Mouse (Mus musculus): ENCODE data around the gene Tmod4. TPM values are rescaled to one million over a fixed set of nuclear protein-coding genes. Genes with fewer than 3 reads are reported as not detected.
"Not testable (repeated sequence)": the region's sequence is repeated elsewhere in the genome, so short reads cannot be mapped to it uniquely, and the experiment has no call there.

The Tmod4 gene
- polyA plus RNA-seq (2015; fragmentation: Nextera tagmentation; extraction: Ambion mirVana), result 0.65 and 0.69 TPM in 2 replicates

DNA sequence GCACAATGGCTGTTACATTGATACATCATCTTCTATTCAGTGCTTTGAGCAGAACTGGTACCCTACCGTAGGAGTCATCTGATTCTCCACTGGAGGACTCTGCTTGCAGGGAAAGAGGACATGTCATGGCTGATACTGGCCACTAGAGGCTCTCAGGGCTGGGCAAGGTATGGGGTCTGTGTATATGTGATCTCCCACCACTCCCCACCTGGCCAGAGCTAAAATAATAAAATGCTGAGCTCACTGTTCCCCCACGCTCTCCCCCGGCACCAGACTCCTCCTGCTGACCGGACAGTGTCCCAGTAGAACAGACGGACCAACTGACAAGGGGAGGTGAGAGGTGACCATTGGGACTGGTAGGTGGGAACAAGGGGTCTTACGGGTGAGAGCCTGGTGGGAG lies at the start of gene Tmod4:
TSS of gene Tmod4 (plus strand) at position 231 of the 400 bp plus-strand sequence.
- no peaks in the 10 kb centered on the region for H3K9me3 ChIP-seq
- H3K36me3 ChIP-seq, result peaks cover 50% of the 10 kb centered on the region
- WGBS, result 59% methylated on average over 6 of the region's 6 CpGs
- no peak within 1 kb of the TSS for H3K4me2 ChIP-seq
- no peak within 1 kb of the TSS for H3K4me3 ChIP-seq
- H3K9ac ChIP-seq, result no peak within 1 kb of the TSS
- H3K27me3 ChIP-seq, result no peaks in the 10 kb centered on the region
- peak within 1 kb of the TSS; percentile 63 for H3K27ac ChIP-seq
- ATAC-seq (ENCODE audit: insufficient number of reproducible peaks, insufficient read depth, low FRiP score, low TSS enrichment, low read depth), result no peak
- H3K4me1 ChIP-seq, result peaks cover 20% of the 10 kb centered on the region

DNA sequence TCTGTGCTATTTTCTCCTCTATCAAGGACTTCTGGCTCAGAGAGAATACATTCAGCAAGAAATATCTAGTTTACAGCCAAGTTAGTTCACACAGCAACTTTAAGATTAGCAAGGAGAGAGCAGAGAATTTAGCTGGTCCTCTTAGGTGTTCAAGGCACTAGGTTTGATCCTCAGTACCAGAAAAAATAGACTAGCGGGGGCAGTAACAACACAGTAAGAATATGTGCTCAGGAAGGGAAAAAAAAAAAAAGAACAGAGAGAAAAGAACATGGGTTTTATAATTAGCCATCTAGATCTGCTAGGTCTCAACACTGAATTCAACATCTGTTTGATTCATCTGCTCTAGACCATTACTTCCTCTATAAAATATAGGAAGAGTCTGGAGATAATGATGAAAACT lies 36.2 kb upstream of the Tmod4 start:
- peaks cover 9% of the 10 kb centered on the region; the same call in 1 of the 2 replicates for H3K36me3 ChIP-seq
- WGBS, result 94% methylated on average over 1 of the region's 1 CpGs
- no peak for ATAC-seq (ENCODE audit: insufficient number of reproducible peaks, insufficient read depth, low FRiP score, low TSS enrichment, low read depth)

DNA sequence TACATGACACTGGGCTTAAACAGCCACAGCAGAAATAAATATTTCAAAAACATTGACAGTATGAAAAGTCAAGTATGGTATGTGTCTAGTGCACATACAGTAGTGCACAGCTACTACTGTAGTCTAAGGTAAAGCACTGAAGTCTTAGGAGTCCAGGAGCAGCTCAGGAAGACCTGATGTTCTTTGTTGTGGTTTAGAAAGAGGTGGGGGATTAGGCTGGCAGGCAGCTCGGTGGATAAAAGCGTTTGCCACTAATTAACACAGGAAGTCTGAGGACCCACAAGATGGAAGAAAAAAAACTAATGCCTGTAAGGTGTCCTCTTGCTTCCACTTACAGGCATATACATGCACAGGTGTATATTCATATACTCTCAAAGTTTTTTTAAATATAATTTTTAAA lies 23.4 kb upstream of the Tmod4 start:
- Histone ChIP-seq H3K4me3 (no peak overlapping the region), H3K9me3 (no peaks in the 10 kb centered on the region), H3K4me2 (no peak overlapping the region), H3K27me3 (no peaks in the 10 kb centered on the region), H3K27ac (no peak overlapping the region), H3K4me1 (peaks cover 15% of the 10 kb centered on the region), H3K36me3 (peaks cover 16% of the 10 kb centered on the region), H3K9ac (no peak overlapping the region)
- WGBS, result 35% methylated on average over 2 of the region's 2 CpGs
- ATAC-seq (ENCODE audit: insufficient number of reproducible peaks, insufficient read depth, low FRiP score, low TSS enrichment, low read depth), result no peak

More for the DNA sequence above, 36.2 kb upstream of the Tmod4 start:
- H3K9me3 ChIP-seq, result no peaks in the 10 kb centered on the region
- no peak overlapping the region for H3K9ac ChIP-seq
- no peak overlapping the region for H3K4me2 ChIP-seq
- no peaks in the 10 kb centered on the region for H3K27me3 ChIP-seq
- H3K4me1 ChIP-seq, result no peaks in the 10 kb centered on the region
- no peak overlapping the region for H3K27ac ChIP-seq
- no peak overlapping the region for H3K4me3 ChIP-seq

DNA sequence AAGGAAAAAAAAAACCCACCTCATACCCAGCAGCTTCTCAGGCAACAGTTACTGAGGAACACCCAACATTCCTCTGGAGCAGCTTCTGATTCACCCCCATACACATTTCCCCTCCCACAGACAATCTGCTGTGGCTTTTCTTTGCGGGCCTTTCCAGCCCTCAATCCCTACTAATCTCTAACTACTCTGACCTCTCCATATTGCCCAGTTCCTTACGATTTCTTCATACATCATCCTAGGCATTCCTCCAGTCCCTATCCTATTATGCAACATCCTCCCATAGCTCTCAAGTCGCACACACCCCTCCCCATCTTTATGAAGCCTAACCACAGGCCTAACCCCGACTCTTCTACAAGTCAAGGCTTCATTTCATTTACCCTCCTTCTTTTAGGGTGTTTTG lies 19.2 kb upstream of the Tmod4 start:
- Histone ChIP-seq H3K4me2 (peak overlapping the region; percentile 77), H3K9me3 (no peaks in the 10 kb centered on the region), H3K27me3 (no peaks in the 10 kb centered on the region), H3K36me3 (peaks cover 8% of the 10 kb centered on the region), H3K9ac (peak overlapping the region; percentile 96), H3K4me1 (peaks cover 15% of the 10 kb centered on the region), H3K4me3 (peak overlapping the region; percentile 97), H3K27ac (no peak overlapping the region)
- ATAC-seq (ENCODE audit: insufficient number of reproducible peaks, insufficient read depth, low FRiP score, low TSS enrichment, low read depth), result no peak
- WGBS, result 59% methylated on average over 4 of the region's 4 CpGs

DNA sequence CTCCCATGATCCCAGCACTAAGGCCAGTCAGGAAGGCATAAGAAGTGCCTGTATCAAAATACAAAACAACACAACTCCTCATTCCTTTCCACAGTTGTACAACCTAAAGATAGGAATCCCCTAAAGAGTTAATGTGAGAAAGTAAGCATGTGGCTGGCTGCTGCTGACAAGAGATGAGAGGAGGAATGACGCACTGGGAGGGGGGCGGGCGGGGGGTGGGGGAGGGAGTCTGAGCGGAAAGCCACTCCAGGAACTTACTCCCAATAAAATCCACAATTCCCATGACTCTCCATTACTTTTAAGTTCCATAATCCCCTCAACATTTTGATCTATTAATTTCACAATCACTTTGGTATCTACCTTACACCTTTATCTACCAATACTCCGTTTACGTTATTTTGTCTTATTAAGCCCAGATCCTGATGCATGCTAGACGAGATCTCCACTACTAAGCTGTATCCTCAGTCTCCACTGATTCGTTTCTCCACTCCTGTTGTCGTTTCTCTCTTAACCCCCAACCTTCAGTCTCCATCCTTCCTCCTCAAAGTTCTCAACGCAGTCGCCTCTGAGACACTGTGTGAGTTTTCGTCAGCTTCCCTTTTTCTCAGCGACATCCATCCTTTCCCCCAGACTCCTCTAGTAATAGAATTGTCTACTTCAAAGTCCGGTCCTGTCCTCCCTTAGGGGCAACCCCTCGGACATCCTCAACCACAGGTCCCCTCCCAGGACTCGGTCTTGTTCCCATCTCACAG lies 18.5 kb upstream of the Tmod4 start:
- Histone ChIP-seq H3K4me2 (peak overlapping the region; percentile 77), H3K4me3 (peak overlapping the region; percentile 97), H3K4me1 (peaks cover 15% of the 10 kb centered on the region), H3K27ac (peak overlapping the region; percentile 89), H3K9me3 (no peaks in the 10 kb centered on the region), H3K27me3 (no peaks in the 10 kb centered on the region), H3K9ac (peak overlapping the region; percentile 96), H3K36me3 (peaks cover 7% of the 10 kb centered on the region)
- no peak for ATAC-seq (ENCODE audit: insufficient number of reproducible peaks, insufficient read depth, low FRiP score, low TSS enrichment, low read depth)
- WGBS, result under 1% methylated on average over 16 of the region's 16 CpGs

DNA sequence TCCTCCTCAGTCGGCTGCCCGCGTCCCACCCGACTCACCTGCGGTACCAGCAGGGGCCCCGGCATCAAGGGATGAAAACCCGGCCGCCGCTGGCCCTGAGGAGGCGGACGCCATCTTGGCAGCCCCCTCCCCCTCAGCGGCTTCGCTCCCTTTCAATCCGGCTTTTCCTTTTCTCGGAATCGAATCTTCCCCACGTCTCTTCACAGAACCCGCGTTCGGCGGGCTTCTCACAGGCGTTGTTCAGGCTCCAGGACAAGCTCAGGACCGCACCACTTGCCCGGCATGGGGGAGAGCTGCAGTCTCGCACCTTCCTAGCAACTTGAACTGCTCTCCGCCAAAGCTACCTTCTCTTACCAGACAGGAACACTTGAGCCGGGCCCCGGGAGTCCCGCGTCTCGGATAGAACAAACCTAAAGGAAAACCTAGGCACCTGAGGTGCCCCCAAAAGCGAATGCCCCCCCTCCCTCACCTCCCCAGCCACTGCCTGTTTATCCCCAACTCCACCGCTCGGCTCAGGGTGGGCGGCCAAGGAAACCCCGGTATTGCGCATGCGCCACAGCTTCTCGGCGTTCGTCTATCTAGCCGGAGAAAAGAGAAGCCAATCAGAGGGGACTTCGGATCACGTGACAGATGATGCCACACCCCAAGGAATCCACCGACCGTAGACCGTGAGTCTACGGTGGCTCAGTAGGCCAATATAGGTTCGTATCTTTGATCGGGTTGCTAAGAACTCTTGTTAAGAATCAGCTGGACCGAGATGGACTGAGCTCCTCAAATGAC lies 17.7 kb upstream of the Tmod4 start, which contains the start of gene Pip5k1a:
TSS of gene Pip5k1a (minus strand) at position 593 of the 780 bp plus-strand sequence.
- peak within 1 kb of the TSS; percentile 97 for H3K4me3 ChIP-seq
- under 1% methylated on average over 51 of the region's 51 CpGs for WGBS
- H3K27me3 ChIP-seq, result no peaks in the 10 kb centered on the region
- H3K9ac ChIP-seq, result peak within 1 kb of the TSS; percentile 96
- peak within 1 kb of the TSS; percentile 77 for H3K4me2 ChIP-seq
- H3K9me3 ChIP-seq, result no peaks in the 10 kb centered on the region
- H3K36me3 ChIP-seq, result peaks cover 6% of the 10 kb centered on the region; the same call in 1 of the 2 replicates
- H3K27ac ChIP-seq, result peak within 1 kb of the TSS; percentile 89
- H3K4me1 ChIP-seq, result peaks cover 11% of the 10 kb centered on the region
- ATAC-seq (ENCODE audit: insufficient number of reproducible peaks, insufficient read depth, low FRiP score, low TSS enrichment, low read depth), result peak; percentile 88

DNA sequence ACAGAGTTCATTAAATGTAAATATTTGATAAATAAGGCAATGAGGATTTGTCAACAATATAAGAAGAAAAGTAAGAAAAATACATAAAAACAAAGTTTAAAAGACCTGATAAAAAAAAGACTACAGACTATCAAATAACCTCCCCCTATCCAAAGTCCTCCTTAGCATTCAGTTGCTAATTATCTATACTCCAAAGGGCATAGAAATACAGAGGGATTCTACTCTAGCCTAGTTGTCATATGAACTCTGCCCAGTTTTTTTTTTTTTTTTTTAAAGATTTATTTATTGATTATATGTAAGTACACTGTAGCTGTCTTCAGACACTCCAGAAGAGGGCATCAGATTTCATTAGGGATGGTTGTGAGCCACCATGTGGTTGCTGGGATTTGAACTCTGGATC lies 17.0 kb upstream of the Tmod4 start:
- not testable (repeated sequence) for H3K36me3 ChIP-seq; H3K27me3 ChIP-seq; H3K9me3 ChIP-seq; ATAC-seq (ENCODE audit: insufficient number of reproducible peaks, insufficient read depth, low FRiP score, low TSS enrichment, low read depth); H3K27ac ChIP-seq; H3K9ac ChIP-seq
- Histone ChIP-seq H3K4me2 (peak overlapping the region; percentile 69), H3K4me1 (peaks cover 13% of the 10 kb centered on the region), H3K4me3 (peak overlapping the region; percentile 97)

DNA sequence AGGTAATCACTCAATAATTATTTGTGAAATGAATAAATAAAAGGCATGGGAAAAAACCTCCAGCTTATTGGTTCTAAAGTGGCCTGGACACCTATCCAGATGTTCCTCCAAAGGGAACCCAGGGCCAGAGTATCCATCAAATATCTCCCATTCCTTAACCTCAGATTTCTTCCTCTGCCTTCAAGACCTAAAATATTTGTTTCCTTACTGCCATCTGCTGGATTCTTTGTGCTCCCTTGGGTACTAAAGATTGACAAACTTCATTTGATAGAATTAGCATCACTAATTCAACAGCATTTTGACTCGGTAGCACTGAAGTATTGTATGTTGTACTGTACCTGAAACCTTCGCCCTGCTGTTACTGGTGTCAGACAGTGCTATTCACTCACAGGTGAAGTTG lies 16.4 kb upstream of the Tmod4 start:
- Histone ChIP-seq H3K9me3 (no peaks in the 10 kb centered on the region), H3K4me2 (no peak overlapping the region), H3K36me3 (no peaks in the 10 kb centered on the region), H3K27me3 (no peaks in the 10 kb centered on the region), H3K27ac (no peak overlapping the region), H3K4me3 (no peak overlapping the region), H3K4me1 (peaks cover 19% of the 10 kb centered on the region), H3K9ac (no peak overlapping the region)
- no peak for ATAC-seq (ENCODE audit: insufficient number of reproducible peaks, insufficient read depth, low FRiP score, low TSS enrichment, low read depth)
- WGBS, result 60% methylated on average over 2 of the region's 2 CpGs

DNA sequence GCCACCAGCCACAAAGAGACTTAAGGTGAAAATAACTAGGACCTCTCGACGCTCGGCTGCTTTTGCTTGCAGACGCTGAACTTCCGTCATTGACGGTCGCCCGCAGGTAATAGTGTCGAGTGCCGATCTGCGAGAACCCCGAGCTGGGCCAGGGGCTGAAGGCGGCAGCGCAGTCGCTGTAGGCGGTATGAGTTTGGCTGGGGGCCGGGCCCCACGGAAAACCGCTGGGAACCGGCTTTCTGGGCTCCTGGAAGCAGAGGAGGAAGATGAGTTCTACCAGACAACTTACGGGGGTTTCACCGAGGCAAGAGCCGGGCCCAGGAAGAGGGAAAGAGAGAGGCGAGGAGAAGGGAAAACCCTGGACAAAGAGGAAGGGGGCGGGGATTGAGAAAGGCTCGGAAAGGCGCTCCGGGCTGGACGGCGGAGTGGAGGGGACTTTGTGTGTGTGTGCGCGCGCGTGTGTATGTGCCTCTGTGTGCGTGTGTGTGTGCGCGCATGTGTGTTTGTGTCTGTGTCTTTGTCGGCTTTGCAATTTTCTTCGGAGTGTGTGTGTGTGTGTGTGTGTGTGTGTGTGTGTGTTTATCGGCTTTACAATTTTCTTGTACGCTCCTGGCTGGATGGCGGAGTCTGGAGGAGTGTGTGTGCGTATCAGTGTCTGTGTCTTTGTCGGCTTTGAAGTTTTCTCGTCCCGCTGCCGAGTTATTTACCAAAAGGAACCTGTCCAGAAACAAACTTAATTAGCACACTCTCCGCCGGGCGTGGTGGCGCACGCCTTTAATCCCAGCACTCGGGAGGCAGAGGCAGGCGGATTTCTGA lies 13.2 kb upstream of the Tmod4 start, which contains the start of gene Vps72:
TSS of gene Vps72 (plus strand) at position 112 of the 816 bp plus-strand sequence.
- Histone ChIP-seq H3K4me3 (peak within 1 kb of the TSS; percentile 74), H3K36me3 (peaks cover 21% of the 10 kb centered on the region), H3K4me1 (peaks cover 9% of the 10 kb centered on the region), H3K9ac (peak within 1 kb of the TSS; percentile 89), H3K27me3 (no peaks in the 10 kb centered on the region), H3K9me3 (no peaks in the 10 kb centered on the region), H3K27ac (peak within 1 kb of the TSS; percentile 98), H3K4me2 (peak within 1 kb of the TSS; percentile 57)
- WGBS, result under 1% methylated on average over 54 of the region's 54 CpGs
- 0 out of 2 replicates have a peak, but pooled peaks have one; percentile 45 for ATAC-seq (ENCODE audit: insufficient number of reproducible peaks, insufficient read depth, low FRiP score, low TSS enrichment, low read depth)

DNA sequence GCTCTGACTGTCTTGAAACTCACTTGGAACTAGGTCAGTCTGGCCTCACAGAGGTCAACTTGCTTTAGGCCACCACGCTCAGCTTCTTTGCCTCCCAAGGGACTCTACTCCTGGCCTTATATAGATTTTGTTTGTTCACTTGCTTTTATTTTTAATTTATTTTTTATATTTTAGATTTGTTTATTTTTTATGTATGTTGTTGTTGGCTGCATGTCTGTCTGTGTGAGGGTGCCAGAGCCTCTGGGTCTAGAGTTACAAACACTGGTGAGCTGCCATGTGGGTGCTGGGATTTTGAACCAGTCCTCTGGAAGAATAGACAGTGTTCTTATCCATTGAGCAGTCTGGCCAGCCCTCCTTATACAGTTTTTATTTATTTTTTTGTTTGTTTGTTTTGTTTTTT lies 11.5 kb upstream of the Tmod4 start:
- Histone ChIP-seq H3K9me3 (no peaks in the 10 kb centered on the region), H3K36me3 (peaks cover 33% of the 10 kb centered on the region), H3K27me3 (no peaks in the 10 kb centered on the region), H3K9ac (peak overlapping the region; percentile 53; the same call in 1 of the 2 replicates), H3K4me1 (peaks cover 9% of the 10 kb centered on the region), H3K27ac (no peak overlapping the region), H3K4me2 (peak overlapping the region; percentile 57), H3K4me3 (peak overlapping the region; percentile 74; the same call in 1 of the 2 replicates)
- 89% methylated on average over 1 of the region's 1 CpGs for WGBS
- ATAC-seq (ENCODE audit: insufficient number of reproducible peaks, insufficient read depth, low FRiP score, low TSS enrichment, low read depth), result no peak

DNA sequence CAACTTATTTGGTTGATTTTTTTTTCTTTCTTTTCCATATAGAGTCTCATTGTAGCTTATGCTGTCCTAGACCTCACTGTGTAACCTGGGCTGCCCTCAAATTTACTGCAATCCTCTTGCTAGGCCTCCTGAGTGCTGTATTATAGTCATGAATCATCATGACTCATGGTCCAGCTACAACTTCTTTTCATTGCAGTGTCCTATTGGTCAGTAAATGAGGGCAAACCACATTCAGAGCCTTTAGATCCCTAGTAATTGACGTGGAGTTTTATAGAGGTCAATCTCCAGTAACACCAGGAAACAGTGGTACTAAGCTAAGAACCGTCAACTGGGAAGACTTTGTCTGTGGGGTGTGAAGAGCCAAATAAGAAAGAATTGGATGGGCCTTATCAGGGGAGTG lies 6.5 kb upstream of the Tmod4 start:
- 92% methylated on average over 2 of the region's 2 CpGs for WGBS
- H3K4me3 ChIP-seq, result no peak overlapping the region
- H3K4me1 ChIP-seq, result peaks cover 2% of the 10 kb centered on the region; the same call in 1 of the 2 replicates
- peaks cover 81% of the 10 kb centered on the region for H3K36me3 ChIP-seq
- ATAC-seq (ENCODE audit: insufficient number of reproducible peaks, insufficient read depth, low FRiP score, low TSS enrichment, low read depth), result no peak
- no peak overlapping the region for H3K27ac ChIP-seq
- H3K9ac ChIP-seq, result no peak overlapping the region
- no peaks in the 10 kb centered on the region for H3K27me3 ChIP-seq
- H3K9me3 ChIP-seq, result no peaks in the 10 kb centered on the region
- no peak overlapping the region for H3K4me2 ChIP-seq

All from embryonic facial prominence, embryonic 13.5 days (tissue).